18 mouse cellular contexts compared by ENCODE assay signal in the genomic region with DNA sequence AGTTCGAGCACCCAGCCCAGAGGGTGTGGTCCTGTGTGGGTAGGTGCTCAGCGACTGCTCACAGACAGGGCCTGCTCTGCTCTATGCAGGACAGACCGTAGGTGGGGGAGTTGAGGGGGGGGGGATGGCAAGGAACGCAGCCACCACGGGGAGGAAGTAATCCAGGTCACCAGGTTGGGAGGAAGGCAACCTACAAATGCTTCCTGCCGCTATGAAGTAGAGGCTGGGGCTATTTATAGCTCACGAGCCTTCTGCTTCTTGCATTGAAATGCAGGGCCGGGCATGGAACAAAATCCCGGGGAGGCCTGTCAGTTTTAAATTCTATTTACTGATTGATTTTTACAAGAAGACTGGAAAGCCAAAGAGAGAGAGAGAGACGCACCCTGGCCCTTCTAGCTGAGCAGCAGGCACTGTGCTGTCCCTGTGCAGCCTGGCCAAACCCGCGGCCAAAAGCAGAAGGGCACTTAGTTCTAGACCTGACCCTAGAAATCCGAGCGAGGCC. TPM values are rescaled to one million over a fixed set of nuclear protein-coding genes. Genes with fewer than 3 reads are reported as not detected.
A peak's percentile ranks its signal among the peaks of the same experiment; 100 is the strongest.
DNase-seq lines count a peak whose midpoint lies in the region; ATAC-seq and TF ChIP-seq lines count a peak whose summit lies in the region.
"Had no signal": no experiment of that assay in that cellular context is flagged by ENCODE, and none has a peak within 500 bp of the region (broad histone marks: within the 10 kb centered on the region; RNA-seq: fewer than 3 reads in every experiment).

No protein-coding gene starts in this region.

- H3K9me3 ChIP-seq in forebrain, postnatal 0 days (ENCODE audit: low read length) = no peaks in the 10 kb centered on the region
- no peaks in the 10 kb centered on the region for H3K9me3 ChIP-seq in forebrain, embryonic 12.5 days
- no peaks in the 10 kb centered on the region for H3K9me3 ChIP-seq in kidney, embryonic 16.5 days (ENCODE audit: low read length)
- no peaks in the 10 kb centered on the region for H3K9me3 ChIP-seq in hindbrain, embryonic 16.5 days (ENCODE audit: control insufficient read depth, low read length)
- H3K9me3 ChIP-seq: G1E; limb, embryonic 15.5 days; lung, embryonic 15.5 days; megakaryocyte, embryonic 14.5 days; neural tube, embryonic 12.5 days had no signal

- 44% methylated on average over 14 of the region's 14 CpGs for WGBS in forebrain, postnatal 0 days
- WGBS in forebrain, embryonic 12.5 days = 67% methylated on average over 14 of the region's 14 CpGs
- WGBS in kidney, embryonic 16.5 days = 39% methylated on average over 14 of the region's 14 CpGs
- WGBS in hindbrain, embryonic 16.5 days = 46% methylated on average over 14 of the region's 14 CpGs

- no peak overlapping the region for H3K4me2 ChIP-seq in forebrain, postnatal 0 days (ENCODE audit: low read depth)
- no peak overlapping the region for H3K4me2 ChIP-seq in forebrain, embryonic 12.5 days
- H3K4me2 ChIP-seq in kidney, embryonic 16.5 days (replicated peaks; ENCODE audit: low read depth, low read length) = no peak overlapping the region
- no peak overlapping the region for H3K4me2 ChIP-seq in hindbrain, embryonic 16.5 days (ENCODE audit: low read length)
- H3K4me2 ChIP-seq: limb, embryonic 15.5 days; lung, embryonic 15.5 days; neural tube, embryonic 12.5 days had no signal

- H3K9ac ChIP-seq in forebrain, postnatal 0 days = no peak overlapping the region
- H3K9ac ChIP-seq in forebrain, embryonic 12.5 days = no peak overlapping the region
- H3K9ac ChIP-seq in kidney, embryonic 16.5 days (replicated peaks; ENCODE audit: low read length) = no peak overlapping the region
- 0 out of 2 replicates have a peak overlapping the region, but pooled peaks have one; percentile 11 for H3K9ac ChIP-seq in hindbrain, embryonic 16.5 days (ENCODE audit: low read depth, low read length)
- H3K9ac ChIP-seq: limb, embryonic 15.5 days; lung, embryonic 15.5 days; neural tube, embryonic 12.5 days had no signal

- no peak for TF ChIP-seq POLR2A in brain, embryonic 14.5 days (IDR thresholded peaks at IDR 0.05; ENCODE audit: borderline replicate concordance, extremely low read depth, insufficient read depth, insufficient read length, poor library complexity, severe bottlenecking)

- no peaks in the 10 kb centered on the region; the same call in 1 of the 2 replicates for H3K36me3 ChIP-seq in forebrain, postnatal 0 days (ENCODE audit: insufficient read depth)
- no peaks in the 10 kb centered on the region for H3K36me3 ChIP-seq in forebrain, embryonic 12.5 days (replicated peaks)
- no peaks in the 10 kb centered on the region for H3K36me3 ChIP-seq in kidney, embryonic 16.5 days (ENCODE audit: insufficient read depth, low read length)
- H3K36me3 ChIP-seq in hindbrain, embryonic 16.5 days (ENCODE audit: control insufficient read depth, insufficient read depth, low read length) = no peaks in the 10 kb centered on the region
- H3K36me3 ChIP-seq: G1E; limb, embryonic 15.5 days; lung, embryonic 15.5 days; neural tube, embryonic 12.5 days had no signal

- peak; percentile 63 for ATAC-seq in forebrain, postnatal 0 days
- no peak for ATAC-seq in forebrain, embryonic 12.5 days (ENCODE audit: low FRiP score)
- peak; percentile 24; the same call in 1 of the 2 replicates for ATAC-seq in kidney, embryonic 16.5 days (ENCODE audit: low FRiP score, low TSS enrichment)
- 0 out of 2 replicates have a peak, but pooled peaks have one; percentile 28 for ATAC-seq in hindbrain, embryonic 16.5 days
- ATAC-seq: activated CD4-positive, CD25-positive, alpha-beta regulatory T cell, adult 4 months had no signal

- no peak for TF ChIP-seq CTCF in forebrain, postnatal 0 days (IDR thresholded peaks at IDR 0.05; ENCODE audit: low read depth)
- no peak for TF ChIP-seq CTCF in brain, embryonic 14.5 days (IDR thresholded peaks at IDR 0.05; ENCODE audit: borderline replicate concordance, extremely low read depth, insufficient read depth, insufficient read length)

- peaks cover 3% of the 10 kb centered on the region; the same call in 1 of the 2 replicates for H3K4me1 ChIP-seq in forebrain, postnatal 0 days (ENCODE audit: insufficient read depth)
- no peaks in the 10 kb centered on the region for H3K4me1 ChIP-seq in forebrain, embryonic 12.5 days
- H3K4me1 ChIP-seq in kidney, embryonic 16.5 days (ENCODE audit: insufficient read depth, low read length) = peaks cover 7% of the 10 kb centered on the region; the same call in 1 of the 2 replicates
- peaks cover 6% of the 10 kb centered on the region; the same call in 1 of the 2 replicates for H3K4me1 ChIP-seq in hindbrain, embryonic 16.5 days (ENCODE audit: control insufficient read depth, insufficient read depth, low read depth, low read length)
- H3K4me1 ChIP-seq: lung, embryonic 15.5 days; neural tube, embryonic 12.5 days had no signal

- DNase-seq in forebrain, postnatal 0 days = no peak
- no peak for DNase-seq in kidney, adult 9 months
- peak; percentile 33 for DNase-seq in brain, embryonic 14.5 days (ENCODE audit: low read depth)
- no peak for DNase-seq in ovary, postnatal 14 days (ENCODE audit: low spot score)
- DNase-seq in urinary bladder, postnatal 25 days (ENCODE audit: low spot score) = no peak
- DNase-seq: kidney, postnatal 10 days had no signal

- no peaks in the 10 kb centered on the region for H3K27me3 ChIP-seq in forebrain, postnatal 0 days (ENCODE audit: insufficient read depth, low read length)
- H3K27me3 ChIP-seq in forebrain, embryonic 12.5 days = no peaks in the 10 kb centered on the region
- no peaks in the 10 kb centered on the region for H3K27me3 ChIP-seq in kidney, embryonic 16.5 days (ENCODE audit: insufficient read depth, low read length)
- no peaks in the 10 kb centered on the region for H3K27me3 ChIP-seq in hindbrain, embryonic 16.5 days (replicated peaks; ENCODE audit: control insufficient read depth, insufficient read depth, low read length)
- H3K27me3 ChIP-seq: lung, embryonic 15.5 days; neural tube, embryonic 12.5 days had no signal

- H3K4me3 ChIP-seq in forebrain, postnatal 0 days (ENCODE audit: low read depth, low read length) = no peak overlapping the region
- H3K4me3 ChIP-seq in forebrain, embryonic 12.5 days (replicated peaks) = no peak overlapping the region
- H3K4me3 ChIP-seq in kidney, embryonic 16.5 days (ENCODE audit: low read length) = no peak overlapping the region
- no peak overlapping the region for H3K4me3 ChIP-seq in hindbrain, embryonic 16.5 days (ENCODE audit: low read length)
- H3K4me3 ChIP-seq: limb, embryonic 15.5 days; lung, embryonic 15.5 days; megakaryocyte, embryonic 14.5 days; neural tube, embryonic 12.5 days had no signal

- H3K27ac ChIP-seq in forebrain, postnatal 0 days (ENCODE audit: low read depth, low read length) = peak overlapping the region; percentile 51
- H3K27ac ChIP-seq in forebrain, embryonic 12.5 days = no peak overlapping the region
- H3K27ac ChIP-seq in kidney, embryonic 16.5 days (ENCODE audit: low read length) = no peak overlapping the region
- H3K27ac ChIP-seq in hindbrain, embryonic 16.5 days (ENCODE audit: low read depth, low read length) = no peak overlapping the region; the same call in 1 of the 2 replicates
- H3K27ac ChIP-seq: limb, embryonic 15.5 days; lung, embryonic 15.5 days; neural tube, embryonic 12.5 days had no signal

RNA-seq across cellular contexts. Expression of a gene that starts 18.5 kb away (rescaled TPM):
- 53.8 and 59.1 TPM in 2 replicates for total RNA-seq in forebrain, postnatal 0 days (2014; rRNA removed)
- polyA plus RNA-seq in forebrain, postnatal 0 days (2015; fragmentation: Nextera tagmentation; extraction: Ambion mirVana) = 9.5 and 16.3 TPM in 2 replicates
- polyA plus RNA-seq in forebrain, embryonic 12.5 days (2016; fragmentation: Nextera tagmentation; extraction: Ambion mirVana) = 3.5 and 4.2 TPM in 2 replicates
- polyA plus RNA-seq in kidney, embryonic 16.5 days (2015; fragmentation: Nextera tagmentation; extraction: Ambion mirVana) = 0.37 and 0.79 TPM in 2 replicates
- polyA plus RNA-seq in brain, embryonic 14.5 days (2012; rRNA removed) = 5.6 and 13.4 TPM in 2 replicates
- polyA plus RNA-seq in hindbrain, embryonic 16.5 days (2015; fragmentation: Nextera tagmentation; extraction: Ambion mirVana) = 7.9 and 16.6 TPM in 2 replicates
- total RNA-seq: hematopoietic stem cell, adult 5-6 weeks had no signal
- polyA plus RNA-seq: activated CD4-positive, CD25-positive, alpha-beta regulatory T cell, adult 4 months; G1E had no signal

RNA-seq across cellular contexts. Expression of a gene that starts 46.5 kb away (rescaled TPM):
- total RNA-seq in forebrain, postnatal 0 days (2014; rRNA removed) = 0.19 TPM in 1 of 2 replicates, not detected in the other
- 0.15 TPM in 1 of 2 replicates, not detected in the other for polyA plus RNA-seq in forebrain, postnatal 0 days (2015; fragmentation: Nextera tagmentation; extraction: Ambion mirVana)
- polyA plus RNA-seq in forebrain, embryonic 12.5 days (2016; fragmentation: Nextera tagmentation; extraction: Ambion mirVana) = not detected in 2 replicates
- polyA plus RNA-seq in kidney, embryonic 16.5 days (2015; fragmentation: Nextera tagmentation; extraction: Ambion mirVana) = not detected in 2 replicates
- 0.03 and 0.08 TPM in 2 replicates for polyA plus RNA-seq in brain, embryonic 14.5 days (2012; rRNA removed)
- polyA plus RNA-seq in hindbrain, embryonic 16.5 days (2015; fragmentation: Nextera tagmentation; extraction: Ambion mirVana) = 0.24 and 0.30 TPM in 2 replicates
- total RNA-seq: G1E; gastrocnemius, adult 8-10 months; hematopoietic stem cell, adult 5-6 weeks had no signal
- polyA plus RNA-seq: activated CD4-positive, CD25-positive, alpha-beta regulatory T cell, adult 4 months; G1E; limb, embryonic 15.5 days; lung, embryonic 15.5 days; testis, adult 2 months had no signal
